Mouse (Mus musculus): ENCODE measurements around the gene Bcan. TPM values are rescaled to one million over a fixed set of nuclear protein-coding genes. Genes with fewer than 3 reads are reported as not detected.

The Bcan gene
- polyA plus RNA-seq, 1 experiment from 2014 or later: 139 TPM

- Histone ChIP-seq H3K4me1 (peaks cover 79% of the 10 kb centered on the region), H3K27ac (replicated peaks) (no peak within 1 kb of the TSS)
These were observed 51.4 kb downstream of the Bcan start, which contains the start of gene Crabp2 for GRCm38 (mm10) chr3:87948378-87949265. Gene Crabp2, plus strand, starts transcription at chr3:87948666.

DNA sequence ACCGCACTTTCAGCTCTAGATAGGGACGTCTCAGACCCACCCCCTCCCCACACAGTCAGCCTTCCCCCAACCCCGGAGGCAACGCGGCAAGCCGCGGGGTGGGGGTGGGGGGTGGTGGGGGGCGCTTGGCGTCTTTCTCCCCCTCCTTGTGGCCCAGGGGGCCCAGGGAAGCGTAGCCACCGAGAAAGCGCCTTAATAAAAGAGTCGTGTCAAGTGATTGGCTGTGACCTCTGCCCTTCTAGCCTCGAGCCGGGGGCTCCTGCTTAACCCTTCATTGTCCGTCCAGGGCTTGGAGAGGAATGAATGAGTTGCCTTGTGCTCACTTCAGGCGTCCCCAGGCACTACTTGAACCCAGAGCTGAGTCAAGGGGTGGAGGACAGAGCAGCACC, 52.2 kb downstream of the Bcan start:
- ATAC-seq (ENCODE audit: low FRiP score): no peak; the same call in 1 of the 2 replicates
- H3K9ac ChIP-seq (replicated peaks): peak overlapping the region; percentile 36; the same call in 1 of the 2 replicates
- H3K4me1 ChIP-seq: peaks cover 74% of the 10 kb centered on the region
- no peak overlapping the region for H3K27ac ChIP-seq (replicated peaks)
- peak overlapping the region; percentile 35 for H3K4me3 ChIP-seq (replicated peaks)
- WGBS: 0% methylated on average over 17 of the region's 17 CpGs
- 0 out of 2 replicates have a peak, but pooled peaks cover 2% of the 10 kb centered on the region for H3K36me3 ChIP-seq
- H3K27me3 ChIP-seq (replicated peaks): no peaks in the 10 kb centered on the region
- H3K9me3 ChIP-seq (replicated peaks): no peaks in the 10 kb centered on the region
- peak overlapping the region; percentile 82 for H3K4me2 ChIP-seq

More at GRCm38 (mm10) chr3:87948378-87949265, 51.4 kb downstream of the Bcan start, which contains the start of gene Crabp2:
- peak within 1 kb of the TSS; percentile 35 for H3K4me3 ChIP-seq (replicated peaks)
- no peaks in the 10 kb centered on the region for H3K9me3 ChIP-seq (replicated peaks)
- H3K9ac ChIP-seq (replicated peaks): peak within 1 kb of the TSS; percentile 42; the same call in 1 of the 2 replicates
- peak within 1 kb of the TSS; percentile 82 for H3K4me2 ChIP-seq
- H3K36me3 ChIP-seq: no peaks in the 10 kb centered on the region
- H3K27me3 ChIP-seq (replicated peaks): no peaks in the 10 kb centered on the region
- WGBS: 2% methylated on average over 35 of the region's 35 CpGs
- no peak for ATAC-seq (ENCODE audit: low FRiP score)

GRCm38 (mm10) chr3:87947056-87947810, 52.8 kb downstream of the Bcan start:
- 6% methylated on average over 26 of the region's 26 CpGs for WGBS
- 0 out of 2 replicates have a peak, but pooled peaks have one; percentile 31 for ATAC-seq (ENCODE audit: low FRiP score)
- H3K4me2 ChIP-seq: peak overlapping the region; percentile 82

DNA sequence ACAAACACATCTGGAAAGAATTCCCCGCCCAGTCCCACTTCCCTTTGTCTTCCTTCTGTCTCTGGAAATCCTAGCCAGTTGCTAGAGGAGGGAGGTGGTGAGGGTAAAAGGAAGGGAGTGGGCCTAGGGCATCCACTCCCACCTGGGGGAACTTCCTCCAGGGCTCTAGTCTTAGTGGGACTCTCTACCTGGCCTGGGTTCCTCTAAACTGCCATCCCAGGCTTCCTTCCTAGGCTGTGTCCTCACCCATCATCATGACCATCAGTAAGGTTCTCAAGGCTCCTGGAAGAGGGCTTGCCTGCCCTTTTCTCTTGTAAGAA, 53.5 kb downstream of the Bcan start:
- Histone ChIP-seq H3K27me3 (replicated peaks) (no peaks in the 10 kb centered on the region), H3K9me3 (replicated peaks) (no peaks in the 10 kb centered on the region), H3K4me3 (replicated peaks) (no peak overlapping the region), H3K27ac (replicated peaks) (no peak overlapping the region), H3K4me1 (peaks cover 61% of the 10 kb centered on the region), H3K36me3 (peaks cover 13% of the 10 kb centered on the region), H3K9ac (replicated peaks) (no peak overlapping the region; the same call in 1 of the 2 replicates), H3K4me2 (no peak overlapping the region)
- WGBS: 33% methylated on average over 1 of the region's 1 CpGs
- no peak for ATAC-seq (ENCODE audit: low FRiP score)

More at GRCm38 (mm10) chr3:87947056-87947810, 52.8 kb downstream of the Bcan start:
- H3K36me3 ChIP-seq: peaks cover 6% of the 10 kb centered on the region
- H3K9me3 ChIP-seq (replicated peaks): no peaks in the 10 kb centered on the region
- H3K27ac ChIP-seq (replicated peaks): no peak overlapping the region; the same call in 1 of the 2 replicates
- H3K4me1 ChIP-seq: peaks cover 68% of the 10 kb centered on the region
- H3K4me3 ChIP-seq (replicated peaks): peak overlapping the region; percentile 35
- no peaks in the 10 kb centered on the region for H3K27me3 ChIP-seq (replicated peaks)
- peak overlapping the region; percentile 36 for H3K9ac ChIP-seq (replicated peaks)

- H3K27me3 ChIP-seq (replicated peaks): no peaks in the 10 kb centered on the region
- ATAC-seq (ENCODE audit: low FRiP score): no peak
- H3K9me3 ChIP-seq (replicated peaks): no peaks in the 10 kb centered on the region
- H3K9ac ChIP-seq (replicated peaks): no peak overlapping the region
- peaks cover 60% of the 10 kb centered on the region for H3K4me1 ChIP-seq
- peaks cover 19% of the 10 kb centered on the region for H3K36me3 ChIP-seq
- WGBS: 16% methylated on average over 12 of the region's 12 CpGs
- no peak overlapping the region for H3K4me2 ChIP-seq
- H3K27ac ChIP-seq (replicated peaks): no peak overlapping the region
- H3K4me3 ChIP-seq (replicated peaks): no peak overlapping the region
These were observed 54.1 kb downstream of the Bcan start for GRCm38 (mm10) chr3:87945781-87946540.

GRCm38 (mm10) chr3:87944838-87945600, 55.0 kb downstream of the Bcan start:
- H3K9ac ChIP-seq (replicated peaks): no peak overlapping the region
- no peak for ATAC-seq (ENCODE audit: low FRiP score)
- peaks cover 26% of the 10 kb centered on the region for H3K36me3 ChIP-seq
- no peak overlapping the region for H3K4me2 ChIP-seq
- no peak overlapping the region for H3K4me3 ChIP-seq (replicated peaks)
- no peak overlapping the region for H3K27ac ChIP-seq (replicated peaks)
- no peaks in the 10 kb centered on the region for H3K27me3 ChIP-seq (replicated peaks)
- peaks cover 55% of the 10 kb centered on the region for H3K4me1 ChIP-seq
- H3K9me3 ChIP-seq (replicated peaks): no peaks in the 10 kb centered on the region
- 13% methylated on average over 4 of the region's 4 CpGs for WGBS

DNA sequence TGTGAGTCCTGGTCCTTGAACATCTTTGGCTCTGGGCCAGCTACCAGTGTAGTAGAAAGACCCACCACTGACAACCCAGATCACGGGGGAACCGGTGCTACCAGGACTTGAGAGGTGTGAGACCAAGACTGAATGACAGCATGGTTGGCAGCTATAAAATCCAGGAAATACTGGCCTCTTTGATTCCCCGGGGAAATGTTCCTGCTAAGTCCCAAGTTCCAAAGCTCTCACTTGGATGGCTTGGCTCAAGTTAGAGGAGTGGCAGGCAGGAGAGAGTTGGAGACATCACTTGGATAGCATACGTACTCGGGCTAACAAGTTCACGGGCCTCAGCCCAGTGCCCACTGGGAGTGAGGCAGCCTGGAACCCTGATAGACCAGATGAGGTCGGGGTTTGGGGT, 56.4 kb downstream of the Bcan start:
- H3K27ac ChIP-seq (replicated peaks): no peak overlapping the region
- H3K27me3 ChIP-seq (replicated peaks): no peaks in the 10 kb centered on the region
- H3K9me3 ChIP-seq (replicated peaks): no peaks in the 10 kb centered on the region
- 78% methylated on average over 7 of the region's 7 CpGs for WGBS
- no peak overlapping the region for H3K4me2 ChIP-seq
- peaks cover 41% of the 10 kb centered on the region for H3K4me1 ChIP-seq
- H3K36me3 ChIP-seq: peaks cover 40% of the 10 kb centered on the region
- no peak overlapping the region for H3K4me3 ChIP-seq (replicated peaks)
- H3K9ac ChIP-seq (replicated peaks): no peak overlapping the region
- ATAC-seq (ENCODE audit: low FRiP score): no peak

GRCm38 (mm10) chr3:87942471-87942870, 57.6 kb downstream of the Bcan start:
- WGBS: 98% methylated on average over 2 of the region's 2 CpGs
- H3K27ac ChIP-seq (replicated peaks): no peak overlapping the region
- H3K4me3 ChIP-seq (replicated peaks): no peak overlapping the region
- peaks cover 32% of the 10 kb centered on the region for H3K4me1 ChIP-seq
- H3K27me3 ChIP-seq (replicated peaks): no peaks in the 10 kb centered on the region
- H3K36me3 ChIP-seq: peaks cover 51% of the 10 kb centered on the region
- no peaks in the 10 kb centered on the region for H3K9me3 ChIP-seq (replicated peaks)
- no peak overlapping the region for H3K4me2 ChIP-seq
- ATAC-seq (ENCODE audit: low FRiP score): no peak
- H3K9ac ChIP-seq (replicated peaks): no peak overlapping the region

DNA sequence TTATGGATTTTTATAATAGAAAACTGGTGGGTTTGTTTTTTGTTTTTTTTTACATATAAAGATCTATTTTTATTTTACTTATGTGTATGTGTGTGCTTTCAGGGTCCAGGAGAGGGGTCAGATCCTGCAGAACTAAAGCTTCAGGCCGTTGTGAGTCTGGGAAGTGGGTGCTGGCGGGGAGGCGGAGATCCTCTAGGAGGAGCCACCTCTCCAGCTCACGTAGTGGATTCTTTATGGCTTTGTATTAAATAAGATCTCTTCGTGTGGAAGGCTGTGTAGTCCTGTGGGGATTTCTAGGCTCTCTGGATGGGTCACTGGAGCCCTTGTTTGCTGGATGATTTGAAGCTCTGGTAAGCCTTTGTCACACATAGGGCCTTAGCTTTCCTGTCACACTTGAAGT, 59.4 kb downstream of the Bcan start:
- ATAC-seq (ENCODE audit: low FRiP score): no peak
- Histone ChIP-seq H3K27ac (replicated peaks) (no peak overlapping the region), H3K27me3 (replicated peaks) (no peaks in the 10 kb centered on the region), H3K36me3 (peaks cover 57% of the 10 kb centered on the region), H3K4me3 (replicated peaks) (no peak overlapping the region), H3K9me3 (replicated peaks) (no peaks in the 10 kb centered on the region), H3K4me1 (peaks cover 23% of the 10 kb centered on the region), H3K9ac (replicated peaks) (no peak overlapping the region), H3K4me2 (no peak overlapping the region)
- WGBS: 58% methylated on average over 5 of the region's 5 CpGs

Data from neural tube, embryonic 15.5 days (tissue).